Mouse (Mus musculus) heart, embryonic 12.5 days (tissue): ENCODE measurements at regions not wholly inside any gene's neighbourhood (a gene's known extent, or its start where the extent isn't known, plus 50 kb on each side); places are given as distances from the start of the nearest gene placed in this dataset.

Source experiments
- ATAC-seq: fragments of 200-750 bp; cut with Nextera tagmentation; 2 replicates; pipeline ENCODE4 v1.8.0; 2017; ENCODE audit warnings: moderate TSS enrichment, moderate library complexity; ENCODE audit not compliant: insufficient number of reproducible peaks, low FRiP score
- H3K27ac ChIP-seq: fragments of 300-500 bp; sonication (generic); 2 replicates; pipeline ENCODE4 v1.5.1; 2016; ENCODE audit warnings: mild to moderate bottlenecking, moderate library complexity; ENCODE audit not compliant: poor library complexity, severe bottlenecking
- H3K27me3 ChIP-seq: fragments of 300-500 bp; sonication (generic); replicated peaks from 2 replicates; pipeline ENCODE4 v1.6.1; 2016; ENCODE audit warnings: mild to moderate bottlenecking, moderate library complexity
- H3K36me3 ChIP-seq: fragments of 300-500 bp; sonication (generic); 2 replicates; pipeline ENCODE4 v1.6.1; 2016; ENCODE audit warnings: mild to moderate bottlenecking, moderate library complexity
- H3K4me1 ChIP-seq: fragments of 300-500 bp; sonication (generic); replicated peaks from 2 replicates; pipeline ENCODE4 v1.6.1; 2016; ENCODE audit warnings: mild to moderate bottlenecking
- H3K4me2 ChIP-seq: fragments of 300-500 bp; sonication (generic); 2 replicates; pipeline ENCODE4 v1.6.1; 2016; ENCODE audit warnings: mild to moderate bottlenecking, moderate library complexity
- H3K4me3 ChIP-seq: fragments of 300-500 bp; sonication (generic); 2 replicates; pipeline ENCODE4 v1.5.1; 2016; ENCODE audit warnings: mild to moderate bottlenecking
- H3K9ac ChIP-seq: fragments of 300-500 bp; sonication (generic); 2 replicates; pipeline ENCODE4 v1.6.1; 2016; ENCODE audit warnings: mild to moderate bottlenecking, moderate library complexity
- H3K9me3 ChIP-seq: fragments of 300-500 bp; sonication (generic); replicated peaks from 2 replicates; pipeline ENCODE4 v1.6.1; 2016; ENCODE audit warnings: mild to moderate bottlenecking, moderate library complexity
- WGBS: fragments of 180-500 bp; shearing (Covaris S2); methylation state at CpG from one replicate; pipeline ENCODE4 v1.1.7; 2016; 5-methylcytosine and 5-hydroxymethylcytosine counted together

- WGBS: 19% methylated on average over 4 of the region's 4 CpGs
- H3K27ac ChIP-seq: no peak overlapping the region
- H3K9me3 ChIP-seq: no peaks in the 10 kb centered on the region
- no peak overlapping the region for H3K4me3 ChIP-seq
- H3K36me3 ChIP-seq: no peaks in the 10 kb centered on the region
- H3K27me3 ChIP-seq: no peaks in the 10 kb centered on the region; the same call in 1 of the 2 replicates
- H3K9ac ChIP-seq: no peak overlapping the region
- H3K4me1 ChIP-seq: peaks cover 20% of the 10 kb centered on the region
- ATAC-seq: no peak; the same call in 1 of the 2 replicates
- 0 out of 2 replicates have a peak overlapping the region, but pooled peaks have one; percentile 81 for H3K4me2 ChIP-seq
These were observed 282.5 kb downstream of the Sox11 start for GRCm38 (mm10) chr12:27059885-27060284.

- Histone ChIP-seq H3K4me2 (no peak overlapping the region), H3K9ac (no peak overlapping the region)
- 86% methylated on average over 4 of the region's 4 CpGs for WGBS
These were observed 288.0 kb downstream of the Sox11 start for GRCm38 (mm10) chr12:27054411-27054810.

GRCm38 (mm10) chr12:27037922-27038321, 304.5 kb downstream of the Sox11 start:
- H3K36me3 ChIP-seq: no peaks in the 10 kb centered on the region
- H3K27me3 ChIP-seq: no peaks in the 10 kb centered on the region
- no peaks in the 10 kb centered on the region for H3K9me3 ChIP-seq
- no peak overlapping the region for H3K9ac ChIP-seq
- no peak overlapping the region for H3K4me3 ChIP-seq
- no peaks in the 10 kb centered on the region for H3K4me1 ChIP-seq
- ATAC-seq: no peak
- no peak overlapping the region for H3K4me2 ChIP-seq
- H3K27ac ChIP-seq: no peak overlapping the region
- 63% methylated on average over 2 of the region's 2 CpGs for WGBS

More at GRCm38 (mm10) chr12:27054411-27054810, 288.0 kb downstream of the Sox11 start:
- ATAC-seq: no peak
- H3K27me3 ChIP-seq: no peaks in the 10 kb centered on the region
- no peaks in the 10 kb centered on the region for H3K9me3 ChIP-seq
- no peaks in the 10 kb centered on the region for H3K4me1 ChIP-seq
- H3K27ac ChIP-seq: no peak overlapping the region
- no peaks in the 10 kb centered on the region for H3K36me3 ChIP-seq
- H3K4me3 ChIP-seq: no peak overlapping the region

- no peaks in the 10 kb centered on the region for H3K36me3 ChIP-seq
- H3K27me3 ChIP-seq: no peaks in the 10 kb centered on the region
- no peak overlapping the region for H3K4me3 ChIP-seq
- 52% methylated on average over 4 of the region's 4 CpGs for WGBS
- H3K4me1 ChIP-seq: peaks cover 8% of the 10 kb centered on the region
- H3K4me2 ChIP-seq: no peak overlapping the region
- H3K27ac ChIP-seq: peak overlapping the region; percentile 27; the same call in 1 of the 2 replicates
- H3K9ac ChIP-seq: no peak overlapping the region
- no peaks in the 10 kb centered on the region; the same call in 1 of the 2 replicates for H3K9me3 ChIP-seq
- no peak; the same call in 1 of the 2 replicates for ATAC-seq
These were observed 322.6 kb downstream of the Sox11 start for GRCm38 (mm10) chr12:27019751-27020150.

- Histone ChIP-seq H3K27ac (no peak overlapping the region), H3K4me2 (no peak overlapping the region)
- ATAC-seq: no peak
These were observed 324.0 kb downstream of the Sox11 start for GRCm38 (mm10) chr12:27018366-27018765.

GRCm38 (mm10) chr12:26999287-26999686, 343.1 kb downstream of the Sox11 start:
- no peak overlapping the region for H3K4me3 ChIP-seq

More at GRCm38 (mm10) chr12:27018366-27018765, 324.0 kb downstream of the Sox11 start:
- no peaks in the 10 kb centered on the region for H3K36me3 ChIP-seq
- H3K27me3 ChIP-seq: no peaks in the 10 kb centered on the region
- 74% methylated on average over 7 of the region's 7 CpGs for WGBS
- no peak overlapping the region for H3K9ac ChIP-seq
- H3K9me3 ChIP-seq: no peaks in the 10 kb centered on the region; the same call in 1 of the 2 replicates
- peaks cover 8% of the 10 kb centered on the region for H3K4me1 ChIP-seq
- no peak overlapping the region for H3K4me3 ChIP-seq

GRCm38 (mm10) chr12:26976284-26977065, 365.9 kb downstream of the Sox11 start:
- Histone ChIP-seq H3K27ac (no peak overlapping the region), H3K4me1 (no peaks in the 10 kb centered on the region), H3K36me3 (no peaks in the 10 kb centered on the region), H3K27me3 (no peaks in the 10 kb centered on the region), H3K9ac (no peak overlapping the region), H3K4me2 (no peak overlapping the region), H3K4me3 (no peak overlapping the region), H3K9me3 (no peaks in the 10 kb centered on the region)
- ATAC-seq: no peak
- WGBS: 64% methylated on average over 8 of the region's 8 CpGs

More at GRCm38 (mm10) chr12:26999287-26999686, 343.1 kb downstream of the Sox11 start:
- no peak overlapping the region for H3K4me2 ChIP-seq
- H3K9me3 ChIP-seq: no peaks in the 10 kb centered on the region
- H3K27me3 ChIP-seq: no peaks in the 10 kb centered on the region
- no peaks in the 10 kb centered on the region for H3K4me1 ChIP-seq
- no peak for ATAC-seq
- no peak overlapping the region for H3K27ac ChIP-seq
- H3K36me3 ChIP-seq: no peaks in the 10 kb centered on the region
- H3K9ac ChIP-seq: no peak overlapping the region

GRCm38 (mm10) chr12:26972495-26973113, 369.8 kb downstream of the Sox11 start:
- WGBS: 37% methylated on average over 4 of the region's 4 CpGs
- H3K9ac ChIP-seq: no peak overlapping the region
- ATAC-seq: no peak
- no peaks in the 10 kb centered on the region for H3K4me1 ChIP-seq
- H3K27ac ChIP-seq: no peak overlapping the region
- no peak overlapping the region for H3K4me2 ChIP-seq
- H3K27me3 ChIP-seq: no peaks in the 10 kb centered on the region
- no peak overlapping the region for H3K4me3 ChIP-seq
- H3K36me3 ChIP-seq: no peaks in the 10 kb centered on the region
- H3K9me3 ChIP-seq: no peaks in the 10 kb centered on the region

- no peak for ATAC-seq
- Histone ChIP-seq H3K36me3 (no peaks in the 10 kb centered on the region), H3K27ac (no peak overlapping the region), H3K27me3 (0 out of 2 replicates have a peak, but pooled peaks cover 2% of the 10 kb centered on the region), H3K4me2 (peak overlapping the region; percentile 23; the same call in 1 of the 2 replicates), H3K9me3 (no peaks in the 10 kb centered on the region), H3K4me1 (no peaks in the 10 kb centered on the region; the same call in 1 of the 2 replicates), H3K4me3 (no peak overlapping the region), H3K9ac (no peak overlapping the region)
- WGBS: 47% methylated on average over 16 of the region's 16 CpGs
These were observed 375.2 kb downstream of the Sox11 start for GRCm38 (mm10) chr12:26967018-26967737.

- no peak for ATAC-seq
- Histone ChIP-seq H3K27ac (no peak overlapping the region), H3K36me3 (no peaks in the 10 kb centered on the region)
These were observed 378.5 kb downstream of the Sox11 start for GRCm38 (mm10) chr12:26963917-26964316.

GRCm38 (mm10) chr12:26939831-26940230, 402.5 kb downstream of the Sox11 start:
- no peak for ATAC-seq
- 26% methylated on average over 2 of the region's 2 CpGs for WGBS
- peaks cover 4% of the 10 kb centered on the region for H3K9me3 ChIP-seq
- no peak overlapping the region for H3K4me3 ChIP-seq
- no peak overlapping the region for H3K9ac ChIP-seq
- H3K27ac ChIP-seq: no peak overlapping the region
- no peaks in the 10 kb centered on the region for H3K36me3 ChIP-seq
- no peak overlapping the region for H3K4me2 ChIP-seq
- no peaks in the 10 kb centered on the region for H3K27me3 ChIP-seq
- 0 out of 2 replicates have a peak, but pooled peaks cover 8% of the 10 kb centered on the region for H3K4me1 ChIP-seq

More at GRCm38 (mm10) chr12:26963917-26964316, 378.5 kb downstream of the Sox11 start:
- Histone ChIP-seq H3K4me2 (no peak overlapping the region), H3K4me3 (no peak overlapping the region), H3K27me3 (0 out of 2 replicates have a peak, but pooled peaks cover 2% of the 10 kb centered on the region), H3K9me3 (no peaks in the 10 kb centered on the region), H3K4me1 (no peaks in the 10 kb centered on the region; the same call in 1 of the 2 replicates), H3K9ac (no peak overlapping the region)
